Mouse (Mus musculus) intestine, embryonic 14.5 days (tissue): ENCODE data around the gene Pak3. TPM values are rescaled to one million over a fixed set of nuclear protein-coding genes. Genes with fewer than 3 reads are reported as not detected.

Experiments used
- ATAC-seq: fragments of 200-750 bp; cut with Nextera tagmentation; replicated peaks from 2 replicates; pipeline ENCODE4 v1.8.0; 2017; ENCODE audit warnings: low read depth, moderate number of reproducible peaks, moderate TSS enrichment, moderate library complexity; ENCODE audit not compliant: low FRiP score, low TSS enrichment
- DNase-seq: peaks from one replicate; pipeline ENCODE4 v3.0.0-alpha.2; 2018; ENCODE audit warnings: low spot score
- H3K27ac ChIP-seq: fragments of 300-500 bp; sonication (generic); 2 replicates; pipeline ENCODE4 v1.5.1; 2014; ENCODE audit warnings: low read depth, mild to moderate bottlenecking, control low read depth
- H3K27me3 ChIP-seq: fragments of 300-500 bp; sonication (generic); replicated peaks from 2 replicates; pipeline ENCODE4 v1.6.1; 2014; ENCODE audit warnings: low read length, control low read depth; ENCODE audit not compliant: control insufficient read depth, insufficient read depth
- H3K36me3 ChIP-seq: fragments of 300-500 bp; sonication (generic); 2 replicates; pipeline ENCODE4 v1.6.1; 2014; ENCODE audit warnings: low read length, control low read depth; ENCODE audit not compliant: control insufficient read depth, insufficient read depth
- H3K4me1 ChIP-seq: fragments of 300-500 bp; sonication (generic); replicated peaks from 2 replicates; pipeline ENCODE4 v1.6.1; 2014; ENCODE audit warnings: low read length, control low read depth, mixed read lengths; ENCODE audit not compliant: control insufficient read depth, insufficient read depth
- H3K4me2 ChIP-seq: fragments of 300-500 bp; sonication (generic); 2 replicates; pipeline ENCODE4 v1.6.1; 2014; ENCODE audit warnings: low read length
- H3K4me3 ChIP-seq: fragments of 300-500 bp; sonication (generic); 2 replicates; pipeline ENCODE4 v1.5.1; 2014; ENCODE audit warnings: low read depth, low read length, control low read depth, mixed read lengths
- H3K9ac ChIP-seq: fragments of 300-500 bp; sonication (generic); 2 replicates; pipeline ENCODE4 v1.6.1; 2014; ENCODE audit warnings: mild to moderate bottlenecking, low read length
- H3K9me3 ChIP-seq: fragments of 300-500 bp; sonication (generic); 2 replicates; pipeline ENCODE4 v1.6.1; 2016; ENCODE audit warnings: low read length, control low read depth; ENCODE audit not compliant: control insufficient read depth
- WGBS: fragments of 180-500 bp; shearing (Covaris S2); extraction: QIAGEN DNeasy Blood & Tissue Kit; methylation state at CpG from one replicate; pipeline ENCODE4 v1.1.7; 2014; 5-methylcytosine and 5-hydroxymethylcytosine counted together
- microRNA-seq: library from miRNA; unstranded; fragments of <30 nt; microRNA quantifications from one replicate; pipeline ENCODE4, GENCODE M21; 2016
- polyA plus RNA-seq: library from polyadenylated mRNA; unstranded; fragments of >200 nt; fragmentation: Nextera tagmentation; extraction: Ambion mirVana; gene quantifications from 2 replicates; pipeline ENCODE4 v1.2.1, GENCODE M21; 2014

Gene Pak3
- polyA plus RNA-seq, 1 experiment from 2014 or later = 6.8 TPM

GRCm38 (mm10) chrX:143827212-143827611 lies 308.8 kb downstream of the Pak3 start, which contains the start of gene Capn6:
Capn6 (minus strand) TSS chrX:143827414.
- Histone ChIP-seq H3K9ac (no peak within 1 kb of the TSS), H3K9me3 (no peaks in the 10 kb centered on the region), H3K27me3 (0 out of 2 replicates have a peak, but pooled peaks cover 3% of the 10 kb centered on the region), H3K27ac (no peak within 1 kb of the TSS), H3K4me1 (no peaks in the 10 kb centered on the region), H3K4me2 (peak within 1 kb of the TSS; percentile 41), H3K36me3 (no peaks in the 10 kb centered on the region), H3K4me3 (peak within 1 kb of the TSS; percentile 29)
- WGBS = 19% methylated on average over 4 of the region's 4 CpGs
- peak; percentile 56 for DNase-seq
- ATAC-seq = 0 out of 2 replicates have a peak, but pooled peaks have one; percentile 64

- ATAC-seq (no peak), DNase-seq (no peak)
- 69% methylated on average over 3 of the region's 3 CpGs for WGBS
These were observed 328.2 kb downstream of the Pak3 start for GRCm38 (mm10) chrX:143846637-143847036.

More at GRCm38 (mm10) chrX:143846637-143847036, 328.2 kb downstream of the Pak3 start:
- Histone ChIP-seq H3K27ac (no peak overlapping the region), H3K4me2 (no peak overlapping the region), H3K9ac (no peak overlapping the region), H3K36me3 (no peaks in the 10 kb centered on the region), H3K4me1 (no peaks in the 10 kb centered on the region), H3K9me3 (no peaks in the 10 kb centered on the region), H3K27me3 (0 out of 2 replicates have a peak, but pooled peaks cover 2% of the 10 kb centered on the region), H3K4me3 (no peak overlapping the region)

Small RNA genes within 50 kb of the gene (microRNA-seq; reads per million reads assigned to microRNA genes)
- gene Gm47298 = not detected

Other genes with a start within 250 kb of the Pak3 start
- 11.6 and 12.8 TPM in 2 replicates for gene Chrdl1, start 124.3 kb upstream of the Pak3 start, polyA plus RNA-seq